Mouse (Mus musculus): ENCODE results near the gene Pde8b. TPM values are rescaled to one million over a fixed set of nuclear protein-coding genes. Genes with fewer than 3 reads are reported as not detected.

The Pde8b gene
- total RNA-seq, 2 experiments from 2014 or later = 132 to 151 TPM

DNA sequence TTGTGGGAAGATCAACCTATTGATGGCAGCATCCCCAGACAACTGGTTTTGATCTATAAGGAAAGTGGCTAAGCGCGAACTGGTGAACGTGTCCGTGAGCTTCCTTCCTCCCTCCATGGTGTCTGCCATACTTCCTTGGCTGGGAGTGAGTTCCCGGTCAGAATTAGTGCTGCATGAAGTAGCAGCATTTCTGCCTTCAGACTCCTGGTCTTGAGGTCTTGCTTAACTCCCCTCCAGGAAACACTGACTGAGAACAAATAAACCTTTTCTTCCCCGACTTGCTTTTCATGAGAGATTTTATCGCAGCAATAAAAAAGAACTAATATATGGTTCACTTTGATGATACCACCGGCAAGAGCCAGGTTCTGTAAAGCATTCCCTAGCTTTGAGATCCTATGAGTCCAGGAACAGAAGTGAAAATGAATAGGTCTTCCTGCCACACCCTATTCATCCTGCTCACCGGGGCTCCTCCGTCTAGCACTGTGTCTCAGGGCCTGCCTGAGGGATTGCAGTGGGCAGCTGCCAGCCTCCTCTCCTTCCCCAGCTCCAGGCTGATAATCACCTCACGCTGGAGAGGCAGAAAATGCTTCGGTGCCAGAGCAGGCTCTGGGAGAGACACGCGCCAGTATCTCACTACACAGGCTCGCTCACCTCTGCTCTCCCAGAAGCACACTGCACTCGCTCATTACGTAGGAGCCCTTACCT is 217.9 kb downstream of the Pde8b start:
- TF ChIP-seq CTCF (IDR thresholded peaks at IDR 0.05) = no peak
- H3K4me3 ChIP-seq = no peak overlapping the region
- intact Hi-C loops (cut with DNase I) = loop anchor here (5.0 kb wide), 1 partner anchor 190 kb away; no protein-coding TSS in a partner anchor
- 0 out of 2 replicates have a peak overlapping the region, but pooled peaks have one; percentile 28 for H3K27ac ChIP-seq
- no peak for DNase-seq (ENCODE audit: extremely low spot score in 1 of 2, low spot score in 2 of 2)

DNA sequence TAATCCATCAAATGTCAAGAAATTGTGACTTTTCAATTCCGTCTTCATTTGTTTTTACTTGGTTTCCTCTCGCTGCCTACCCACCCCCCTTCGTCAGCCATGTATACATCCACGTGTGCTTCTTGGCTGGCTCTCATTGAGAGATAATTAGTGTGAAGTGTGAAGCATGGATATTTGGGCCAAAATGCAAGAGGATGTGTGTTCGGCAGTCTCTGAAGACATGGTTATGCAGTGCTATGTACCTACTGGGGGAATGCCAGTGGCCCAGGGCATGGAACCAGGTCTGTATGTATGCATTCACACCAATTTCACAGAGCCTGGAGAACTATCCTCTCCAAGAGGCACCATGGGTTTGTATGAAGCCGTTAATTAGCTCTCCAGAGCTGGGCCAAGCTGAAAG is 219.3 kb downstream of the Pde8b start:
- intact Hi-C loops (cut with DNase I) = loop anchor here (5.0 kb wide), 1 partner anchor 191 kb away; no protein-coding TSS in a partner anchor
- H3K4me3 ChIP-seq = no peak overlapping the region
- TF ChIP-seq CTCF (IDR thresholded peaks at IDR 0.05) = no peak
- DNase-seq (ENCODE audit: extremely low spot score in 1 of 2, low spot score in 2 of 2) = no peak
- no peak overlapping the region for H3K27ac ChIP-seq

DNA sequence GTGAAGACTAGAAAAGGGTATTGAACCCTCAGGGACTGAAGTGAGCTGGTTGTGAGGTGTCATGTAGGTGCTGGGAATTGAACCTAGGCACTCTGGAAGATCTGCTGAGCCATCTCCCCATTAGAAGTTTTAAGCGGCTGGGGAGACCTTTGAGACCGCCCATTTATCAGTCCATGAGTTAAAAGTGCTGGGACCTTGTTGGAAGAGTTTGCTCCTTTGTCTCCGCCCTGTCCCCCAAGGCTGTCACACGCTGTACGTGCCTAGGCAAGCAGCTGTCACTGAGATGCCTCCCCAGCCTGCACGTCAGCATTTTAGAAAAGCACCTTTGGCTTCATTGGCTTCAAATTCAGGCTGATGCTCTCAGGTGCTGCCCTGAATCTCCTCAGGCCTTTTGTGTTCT is 229.9 kb downstream of the Pde8b start:
- no peak for TF ChIP-seq CTCF (IDR thresholded peaks at IDR 0.05)
- intact Hi-C loops (cut with DNase I) = loop anchor here (5.0 kb wide), 1 partner anchor 197 kb away; no protein-coding TSS in a partner anchor
- no peak overlapping the region for H3K27ac ChIP-seq
- no peak for DNase-seq (ENCODE audit: extremely low spot score in 1 of 2, low spot score in 2 of 2)
- H3K4me3 ChIP-seq = no peak overlapping the region

DNA sequence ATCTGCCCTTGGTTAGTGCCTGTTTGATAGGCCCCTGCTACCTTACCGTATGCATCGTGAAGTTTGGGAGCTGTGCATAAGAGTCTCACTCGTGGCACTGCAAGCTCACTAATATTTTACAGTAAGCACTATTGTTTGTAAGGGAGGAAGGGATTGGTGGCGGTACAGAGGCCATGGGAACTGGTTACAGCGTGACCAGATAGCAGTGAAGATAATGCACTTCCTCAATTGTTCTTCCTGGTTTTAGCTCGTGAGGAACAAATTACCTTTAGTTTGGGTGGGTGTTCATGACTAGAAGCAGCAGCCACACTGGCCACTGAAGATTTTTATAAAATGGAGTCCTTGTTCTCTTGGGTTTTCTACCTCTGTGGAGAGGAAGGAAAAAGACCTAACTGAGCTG is 230.8 kb downstream of the Pde8b start:
- intact Hi-C loops (cut with DNase I) = loop anchor here (2.0 kb wide), 1 partner anchor 327 kb away; no protein-coding TSS in a partner anchor
- Histone ChIP-seq H3K4me3 (no peak overlapping the region), H3K27ac (no peak overlapping the region)
- TF ChIP-seq CTCF (IDR thresholded peaks at IDR 0.05) = no peak
- DNase-seq (ENCODE audit: extremely low spot score in 1 of 2, low spot score in 2 of 2) = no peak

DNA sequence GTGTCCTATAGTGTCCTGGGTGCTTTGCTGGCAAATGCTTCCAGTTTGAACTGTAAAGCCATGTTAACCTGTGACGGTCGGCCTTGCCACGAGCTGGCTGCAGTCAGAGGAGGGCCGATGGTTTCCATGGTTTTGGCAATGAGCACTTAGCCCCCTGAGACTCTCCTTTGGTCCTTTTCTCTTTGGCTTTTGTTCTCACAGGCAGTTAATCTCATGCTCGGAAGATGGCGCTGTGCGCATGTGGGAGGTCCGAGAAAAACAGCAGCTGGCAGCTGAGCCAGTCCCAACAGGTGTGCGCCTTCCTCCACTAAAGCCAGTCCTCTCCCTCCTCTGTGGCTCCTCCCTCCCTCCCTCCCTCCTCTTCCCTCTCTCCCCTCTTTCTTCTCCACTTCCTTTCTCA is 232.2 kb downstream of the Pde8b start:
- H3K27ac ChIP-seq = no peak overlapping the region
- DNase-seq (ENCODE audit: extremely low spot score in 1 of 2, low spot score in 2 of 2) = peak; percentile 75 to 79
- peak; percentile 77 for TF ChIP-seq CTCF (IDR thresholded peaks at IDR 0.05)
- no peak overlapping the region for H3K4me3 ChIP-seq
- intact Hi-C loops (cut with DNase I) = loop anchor here (1.0 to 2.0 kb wide), 2 partner anchors 269 to 329 kb away; no protein-coding TSS in a partner anchor

DNA sequence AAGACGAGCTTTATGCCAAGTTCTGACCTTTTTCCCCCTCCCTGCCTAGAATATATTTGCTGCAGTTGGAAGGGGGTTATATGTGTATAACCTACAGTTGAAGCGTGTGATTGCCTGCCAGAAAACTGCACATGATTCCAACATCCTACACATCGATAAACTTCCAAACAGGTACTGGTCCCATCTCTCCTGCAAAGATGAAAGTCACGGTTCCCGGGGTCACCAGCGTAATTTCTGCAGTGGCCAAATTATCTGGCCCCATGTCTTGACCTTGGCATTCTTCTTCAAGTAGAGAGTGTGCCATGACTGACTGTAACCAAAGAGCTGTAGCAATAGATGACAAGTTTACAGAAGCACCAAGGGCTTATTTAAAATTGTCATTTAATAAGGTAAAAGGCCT is 232.9 kb downstream of the Pde8b start:
- DNase-seq (ENCODE audit: extremely low spot score in 1 of 2, low spot score in 2 of 2) = no peak
- intact Hi-C loops (cut with DNase I) = no loop called here
- Histone ChIP-seq H3K27ac (no peak overlapping the region), H3K4me3 (no peak overlapping the region)
- no peak for TF ChIP-seq CTCF (IDR thresholded peaks at IDR 0.05)

DNA sequence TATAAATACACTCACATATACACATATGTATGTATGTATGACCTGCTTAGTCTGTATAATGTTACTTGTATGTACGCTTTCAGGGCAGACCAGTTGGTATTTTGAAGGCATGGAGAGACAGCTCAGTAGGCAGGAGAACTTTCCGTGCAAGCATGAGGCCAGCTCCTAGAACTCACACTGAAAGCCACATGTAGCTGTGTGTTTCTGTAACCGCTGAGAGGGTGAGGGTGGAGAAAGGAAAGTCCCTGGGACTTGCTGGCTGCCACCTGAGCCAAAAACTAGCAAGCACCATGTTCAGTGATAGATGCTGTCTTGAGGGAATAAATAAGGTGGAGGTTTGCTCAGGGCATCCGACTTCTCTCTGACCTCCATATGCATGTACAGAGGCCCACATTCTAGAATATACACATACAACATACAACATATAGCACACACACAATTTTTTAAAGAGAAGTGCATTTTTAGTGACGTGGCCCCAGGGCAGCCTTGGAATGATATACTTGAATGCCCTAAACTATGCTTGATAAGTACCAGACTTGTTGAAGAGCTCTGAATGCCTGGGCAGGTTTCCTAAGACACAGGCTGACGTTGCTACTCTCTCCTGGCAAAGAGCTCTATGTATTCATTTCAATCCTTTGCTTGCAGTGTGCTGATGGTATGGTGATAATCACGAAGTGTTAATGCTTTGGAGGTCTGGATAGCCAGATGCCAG is 238.4 kb downstream of the Pde8b start:
- DNase-seq (ENCODE audit: extremely low spot score in 1 of 2, low spot score in 2 of 2) = no peak
- TF ChIP-seq CTCF (IDR thresholded peaks at IDR 0.05) = no peak
- intact Hi-C loops (cut with DNase I) = no loop called here

DNA sequence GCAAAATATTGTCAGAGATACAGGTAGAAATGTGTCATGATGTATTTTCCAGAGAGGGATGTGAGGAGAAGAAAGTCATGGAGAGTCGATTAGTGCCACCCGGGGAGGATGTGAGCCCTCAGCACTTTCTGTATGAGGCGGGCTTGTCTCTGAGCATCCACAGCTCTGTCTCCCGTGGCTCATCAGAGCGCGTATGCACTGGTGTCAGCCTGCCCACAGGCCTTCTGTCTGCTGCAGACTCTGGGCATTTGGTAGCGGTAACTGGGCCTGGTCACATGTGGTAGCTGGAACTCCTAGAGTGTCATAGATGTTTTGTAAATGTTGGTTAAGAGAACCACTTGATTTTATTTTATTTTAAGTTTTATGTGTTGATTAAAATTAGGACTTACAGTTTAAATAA is 240.9 kb downstream of the Pde8b start:
- Histone ChIP-seq H3K27ac (no peak overlapping the region), H3K4me3 (no peak overlapping the region)
- TF ChIP-seq CTCF (IDR thresholded peaks at IDR 0.05) = no peak
- intact Hi-C loops (cut with DNase I) = no loop called here
- DNase-seq (ENCODE audit: extremely low spot score in 1 of 2, low spot score in 2 of 2) = no peak

More for the DNA sequence above, 238.4 kb downstream of the Pde8b start:
- H3K4me3 ChIP-seq = no peak overlapping the region
- no peak overlapping the region for H3K27ac ChIP-seq

DNA sequence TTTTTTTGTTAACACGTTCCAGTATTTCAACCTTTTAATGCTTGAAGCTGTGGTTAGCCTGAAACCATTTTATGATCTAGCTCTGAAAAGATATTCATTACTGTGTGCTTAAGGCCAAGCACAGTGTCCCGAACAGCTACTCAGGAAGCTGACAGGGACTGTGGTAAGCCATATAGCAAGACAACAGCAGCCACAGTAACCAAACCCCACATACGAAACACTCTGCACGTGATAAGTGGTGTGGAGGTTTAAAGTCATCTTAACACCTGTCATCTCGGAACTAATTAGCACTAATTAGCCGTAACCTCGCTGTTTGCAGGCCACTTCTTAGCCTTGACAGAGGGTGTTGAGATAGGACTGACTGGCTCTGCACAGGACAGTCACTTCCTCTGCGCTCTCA is 242.9 kb downstream of the Pde8b start:
- no peak overlapping the region for H3K4me3 ChIP-seq
- H3K27ac ChIP-seq = no peak overlapping the region
- no peak for DNase-seq (ENCODE audit: extremely low spot score in 1 of 2, low spot score in 2 of 2)
- TF ChIP-seq CTCF (IDR thresholded peaks at IDR 0.05) = no peak
- intact Hi-C loops (cut with DNase I) = no loop called here

DNA sequence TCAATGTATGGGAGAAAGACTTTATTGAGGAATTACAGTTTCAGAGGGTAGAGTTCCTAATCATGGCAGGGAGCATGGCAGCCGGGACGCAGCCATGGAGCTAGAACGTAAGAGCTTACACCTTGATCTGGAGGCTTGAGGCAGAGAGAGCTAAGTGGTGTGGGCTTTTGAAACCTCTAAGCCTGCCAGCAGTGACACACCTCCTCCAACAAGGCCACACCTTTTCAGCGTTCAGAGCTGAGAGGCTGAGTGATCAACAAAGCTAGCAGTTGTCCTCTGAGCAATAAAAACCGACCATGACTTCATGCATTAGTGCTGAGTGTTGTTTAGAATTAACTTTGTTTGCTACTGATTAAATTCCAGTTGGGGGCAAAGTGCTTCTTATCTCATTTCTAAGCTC is 259.6 kb downstream of the Pde8b start:
- no peak overlapping the region for H3K4me3 ChIP-seq
- H3K27ac ChIP-seq = no peak overlapping the region
- intact Hi-C loops (cut with DNase I) = no loop called here
- no peak for DNase-seq (ENCODE audit: extremely low spot score in 1 of 2, low spot score in 2 of 2)
- no peak for TF ChIP-seq CTCF (IDR thresholded peaks at IDR 0.05)

DNA sequence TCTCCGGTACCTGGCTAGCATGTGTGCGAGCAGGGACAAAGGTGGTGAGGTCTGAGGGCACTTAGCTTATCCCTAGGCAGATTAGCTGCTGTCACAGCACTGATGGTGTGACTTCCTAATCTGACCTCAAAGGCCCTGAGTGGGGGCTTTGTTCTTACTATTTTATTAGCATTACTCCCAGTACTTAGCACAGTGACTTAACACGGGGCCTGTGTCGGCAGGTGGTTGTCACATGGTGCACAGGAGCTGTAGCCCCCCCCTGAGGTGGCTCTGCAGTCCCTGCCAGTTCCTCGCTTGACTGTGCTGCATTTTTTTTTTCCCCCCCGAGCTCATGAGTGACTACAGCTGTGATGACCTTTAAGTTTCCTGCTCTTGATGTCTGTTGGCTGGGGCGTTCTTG is 271.1 kb downstream of the Pde8b start:
- no peak for DNase-seq (ENCODE audit: extremely low spot score in 1 of 2, low spot score in 2 of 2)
- Histone ChIP-seq H3K27ac (no peak overlapping the region), H3K4me3 (no peak overlapping the region)
- intact Hi-C loops (cut with DNase I) = no loop called here
- TF ChIP-seq CTCF (IDR thresholded peaks at IDR 0.05) = no peak
